In genomic region chr9:59035342-59036158, GRCm38 (mm10) we compare ENCODE assay signal across 8 mouse cellular contexts. TPM values are rescaled to one million over a fixed set of nuclear protein-coding genes. Genes with fewer than 3 reads are reported as not detected.
DNase-seq lines count a peak whose midpoint lies in the region; ATAC-seq and TF ChIP-seq lines count a peak whose summit lies in the region.

No protein-coding gene starts in this region.

- peaks cover 11% of the 10 kb centered on the region; the same call in 1 of the 2 replicates for H3K27me3 ChIP-seq in thymus, adult 2 months (ENCODE audit: control insufficient read depth, insufficient read depth, low read length)
- no peaks in the 10 kb centered on the region for H3K27me3 ChIP-seq in embryonic facial prominence, embryonic 12.5 days
- H3K27me3 ChIP-seq in heart, embryonic 10.5 days (ENCODE audit: insufficient read depth, poor library complexity, severe bottlenecking): no peaks in the 10 kb centered on the region
- peaks cover 69% of the 10 kb centered on the region for H3K27me3 ChIP-seq in liver, embryonic 13.5 days
- no peaks in the 10 kb centered on the region for H3K27me3 ChIP-seq in neural tube, embryonic 14.5 days (ENCODE audit: control insufficient read depth, insufficient read depth, low read length)

- H3K36me3 ChIP-seq in thymus, adult 2 months (ENCODE audit: control insufficient read depth, insufficient read depth, low read length): no peaks in the 10 kb centered on the region
- H3K36me3 ChIP-seq in embryonic facial prominence, embryonic 12.5 days: no peaks in the 10 kb centered on the region
- H3K36me3 ChIP-seq in heart, embryonic 10.5 days: no peaks in the 10 kb centered on the region
- H3K36me3 ChIP-seq in liver, embryonic 13.5 days: no peaks in the 10 kb centered on the region
- H3K36me3 ChIP-seq in neural tube, embryonic 14.5 days (ENCODE audit: control insufficient read depth, insufficient read depth, low read length): no peaks in the 10 kb centered on the region

- peak; percentile 1 for DNase-seq in thymus, adult 2 months
- no peak for DNase-seq in thymus, postnatal 0 days (ENCODE audit: low spot score)
- DNase-seq in heart, embryonic 10.5 days (ENCODE audit: low spot score): peak; percentile 82
- peak; percentile 45 to 66 for DNase-seq in kidney, postnatal 25 days
- DNase-seq in liver, embryonic 13.5 days: no peak
- peak; percentile 18 for DNase-seq in urinary bladder, postnatal 10 days (ENCODE audit: low spot score)

- 3% methylated on average over 62 of the region's 63 CpGs for WGBS in thymus, adult 2 months
- 0% methylated on average over 55 of the region's 63 CpGs for WGBS in embryonic facial prominence, embryonic 12.5 days
- WGBS in heart, embryonic 10.5 days: under 1% methylated on average over 56 of the region's 63 CpGs
- WGBS in liver, embryonic 13.5 days (ENCODE audit: insufficient replicate concordance): under 1% methylated on average over 62 of the region's 63 CpGs
- 1% methylated on average over 40 of the region's 63 CpGs for WGBS in neural tube, embryonic 14.5 days

- TF ChIP-seq POLR2A in thymus, adult 2 months (IDR thresholded peaks at IDR 0.05; ENCODE audit: control insufficient read depth, extremely low read depth, insufficient read depth, low read length, poor library complexity): no peak

- no peaks in the 10 kb centered on the region for H3K9me3 ChIP-seq in embryonic facial prominence, embryonic 12.5 days
- H3K9me3 ChIP-seq in heart, embryonic 10.5 days: no peaks in the 10 kb centered on the region
- no peaks in the 10 kb centered on the region for H3K9me3 ChIP-seq in liver, embryonic 13.5 days (replicated peaks)
- H3K9me3 ChIP-seq in neural tube, embryonic 14.5 days (ENCODE audit: control insufficient read depth, low read length): no peaks in the 10 kb centered on the region

- 0 out of 2 replicates have a peak, but pooled peaks have one; percentile 28 for ATAC-seq in embryonic facial prominence, embryonic 12.5 days (ENCODE audit: insufficient number of reproducible peaks, insufficient read depth, low FRiP score, low TSS enrichment)
- no peak; the same call in 1 of the 2 replicates for ATAC-seq in liver, embryonic 13.5 days (ENCODE audit: low read depth)
- peak; percentile 26 for ATAC-seq in neural tube, embryonic 14.5 days (ENCODE audit: low read depth)

- no peak overlapping the region for H3K27ac ChIP-seq in thymus, adult 2 months (ENCODE audit: control insufficient read depth, insufficient read depth, low read length)
- peak overlapping the region; percentile 100 for H3K27ac ChIP-seq in embryonic facial prominence, embryonic 12.5 days
- peak overlapping the region; percentile 99 for H3K27ac ChIP-seq in heart, embryonic 10.5 days
- peak overlapping the region; percentile 69 for H3K27ac ChIP-seq in liver, embryonic 13.5 days
- H3K27ac ChIP-seq in neural tube, embryonic 14.5 days (ENCODE audit: low read depth, low read length): peak overlapping the region; percentile 100

- no peak for TF ChIP-seq CTCF in thymus, adult 2 months (IDR thresholded peaks at IDR 0.05; ENCODE audit: borderline replicate concordance, control insufficient read depth, extremely low read depth, insufficient read depth, low read length, poor library complexity)

- H3K4me1 ChIP-seq in thymus, adult 2 months (replicated peaks; ENCODE audit: control insufficient read depth, insufficient read depth, low read length): peaks cover 8% of the 10 kb centered on the region; the same call in 1 of the 2 replicates
- H3K4me1 ChIP-seq in embryonic facial prominence, embryonic 12.5 days: peaks cover 11% of the 10 kb centered on the region
- H3K4me1 ChIP-seq in heart, embryonic 10.5 days: peaks cover 24% of the 10 kb centered on the region
- H3K4me1 ChIP-seq in liver, embryonic 13.5 days (replicated peaks): peaks cover 4% of the 10 kb centered on the region; the same call in 1 of the 2 replicates
- peaks cover 17% of the 10 kb centered on the region for H3K4me1 ChIP-seq in neural tube, embryonic 14.5 days (ENCODE audit: control insufficient read depth, insufficient read depth, low read length)

- peak overlapping the region; percentile 40 for H3K4me3 ChIP-seq in thymus, adult 2 months (ENCODE audit: control insufficient read depth, insufficient read depth, low read length)
- H3K4me3 ChIP-seq in embryonic facial prominence, embryonic 12.5 days: peak overlapping the region; percentile 93
- peak overlapping the region; percentile 95 for H3K4me3 ChIP-seq in heart, embryonic 10.5 days
- H3K4me3 ChIP-seq in liver, embryonic 13.5 days (replicated peaks): peak overlapping the region; percentile 63
- peak overlapping the region; percentile 98 for H3K4me3 ChIP-seq in neural tube, embryonic 14.5 days (ENCODE audit: low read depth, low read length)

- peak overlapping the region; percentile 79 for H3K4me2 ChIP-seq in embryonic facial prominence, embryonic 12.5 days (replicated peaks)
- peak overlapping the region; percentile 68 for H3K4me2 ChIP-seq in liver, embryonic 13.5 days
- H3K4me2 ChIP-seq in neural tube, embryonic 14.5 days (ENCODE audit: low read depth, low read length): peak overlapping the region; percentile 79

- H3K9ac ChIP-seq in embryonic facial prominence, embryonic 12.5 days: peak overlapping the region; percentile 96
- peak overlapping the region; percentile 63 for H3K9ac ChIP-seq in liver, embryonic 13.5 days
- H3K9ac ChIP-seq in neural tube, embryonic 14.5 days (replicated peaks; ENCODE audit: low read depth, low read length): peak overlapping the region; percentile 95

RNA-seq across cellular contexts. Expression of gene Neo1, which starts 0.7 kb away (rescaled TPM):
- 4.1 and 5.8 TPM in 2 replicates for polyA plus RNA-seq in thymus, adult 2 months (2012; rRNA removed)
- polyA plus RNA-seq in thymus, postnatal 0 days (2015; fragmentation: Nextera tagmentation; extraction: Ambion mirVana): 2.1 TPM in 2 replicates
- polyA plus RNA-seq in embryonic facial prominence, embryonic 12.5 days (2016; fragmentation: Nextera tagmentation; extraction: Ambion mirVana): 60.0 and 61.4 TPM in 2 replicates
- polyA plus RNA-seq in heart, embryonic 10.5 days (2016; fragmentation: Nextera tagmentation; extraction: Ambion mirVana): 28.6 and 31.0 TPM in 2 replicates
- 1.5 and 2.4 TPM in 2 replicates for polyA plus RNA-seq in liver, embryonic 13.5 days (2015; fragmentation: Nextera tagmentation; extraction: Ambion mirVana)
- polyA plus RNA-seq in neural tube, embryonic 14.5 days (2014; fragmentation: Nextera tagmentation; extraction: Ambion mirVana): 58.5 and 59.7 TPM in 2 replicates

Comparison
In these comparisons a context has a peak if more than half of its experiments do, and no peak if none do; other contexts are left out.
1. DNase-seq: peak in thymus, adult 2 months (single experiment), heart, embryonic 10.5 days (single experiment), kidney, postnatal 25 days (2 of 2) and urinary bladder, postnatal 10 days (single experiment); none in thymus, postnatal 0 days (single experiment) and liver, embryonic 13.5 days (single experiment).
2. H3K4me3 ChIP-seq: peak in every context shown above with its lines; median percentile 98 in neural tube, embryonic 14.5 days; 95 in heart, embryonic 10.5 days; 93 in embryonic facial prominence, embryonic 12.5 days; 63 in liver, embryonic 13.5 days; 40 in thymus, adult 2 months.
3. Peak in every context shown above with its lines, with median percentiles within 50 percentile points of each other: H3K4me2 ChIP-seq and H3K9ac ChIP-seq.